In genomic region chr4:41500787-41501186, GRCm38 (mm10) we compare ENCODE assay signal across 25 mouse cellular contexts. TPM values are rescaled to one million over a fixed set of nuclear protein-coding genes. Genes with fewer than 3 reads are reported as not detected.
A peak's percentile ranks its signal among the peaks of the same experiment; 100 is the strongest.
DNase-seq lines count a peak whose midpoint lies in the region; ATAC-seq lines count a peak whose summit lies in the region.
"Had no signal": no experiment of that assay in that cellular context is flagged by ENCODE, and none has a peak within 500 bp of the region (broad histone marks: within the 10 kb centered on the region; RNA-seq: fewer than 3 reads in every experiment).

No protein-coding gene starts in this region.

- no peaks in the 10 kb centered on the region for H3K9me3 ChIP-seq in intestine, embryonic 16.5 days (ENCODE audit: control insufficient read depth, low read length)
- no peaks in the 10 kb centered on the region for H3K9me3 ChIP-seq in intestine, embryonic 15.5 days
- H3K9me3 ChIP-seq: forebrain, embryonic 13.5 days; heart, embryonic 12.5 days; hindbrain, embryonic 15.5 days; lung, embryonic 15.5 days; midbrain, embryonic 12.5 days; neural tube, embryonic 13.5 days had no signal

- peaks cover 33% of the 10 kb centered on the region for H3K4me1 ChIP-seq in intestine, embryonic 16.5 days (ENCODE audit: control insufficient read depth, insufficient read depth, low read length)
- peaks cover 25% of the 10 kb centered on the region for H3K4me1 ChIP-seq in intestine, embryonic 15.5 days (replicated peaks)

- peak; percentile 52 for DNase-seq in kidney, postnatal 10 days
- no peak for DNase-seq in kidney, adult 18-20 months
- DNase-seq in fat pad, adult 2 months (ENCODE audit: extremely low read depth, low read depth, low spot score) = peak; percentile 62
- peak; percentile 65 for DNase-seq in kidney, postnatal 14 days
- no peak for DNase-seq in frontal cortex, postnatal 25 days (ENCODE audit: low spot score in 2 of 2)
- DNase-seq: adrenal gland, adult 8-10 months; cerebellum, adult 2 months; cerebellum, postnatal 14 days; gastrocnemius, postnatal 36 days; heart, adult 18-20 months; heart, postnatal 4 days; liver; right cerebral cortex, postnatal 4 days had no signal

- ATAC-seq in intestine, embryonic 16.5 days = no peak
- no peak for ATAC-seq in intestine, embryonic 15.5 days
- ATAC-seq in activated CD4-positive, CD25-positive, alpha-beta regulatory T cell, adult 4 months = no peak
- ATAC-seq: forebrain, embryonic 13.5 days had no signal

- peaks cover 39% of the 10 kb centered on the region for H3K27me3 ChIP-seq in intestine, embryonic 16.5 days (replicated peaks; ENCODE audit: control insufficient read depth, insufficient read depth, low read length)
- H3K27me3 ChIP-seq in intestine, embryonic 15.5 days (replicated peaks) = peaks cover 39% of the 10 kb centered on the region

- H3K36me3 ChIP-seq in intestine, embryonic 16.5 days (ENCODE audit: control insufficient read depth, insufficient read depth, low read length) = peaks cover 18% of the 10 kb centered on the region
- no peaks in the 10 kb centered on the region for H3K36me3 ChIP-seq in intestine, embryonic 15.5 days
- H3K36me3 ChIP-seq: heart, embryonic 12.5 days; hindbrain, embryonic 15.5 days; lung, embryonic 15.5 days; midbrain, embryonic 12.5 days; neural tube, embryonic 13.5 days had no signal

- peak overlapping the region; percentile 6; the same call in 1 of the 2 replicates for H3K4me2 ChIP-seq in intestine, embryonic 16.5 days (ENCODE audit: low read depth, low read length)
- H3K4me2 ChIP-seq in intestine, embryonic 15.5 days (replicated peaks) = no peak overlapping the region
- H3K4me2 ChIP-seq: heart, embryonic 12.5 days; lung, embryonic 15.5 days had no signal

- no peak overlapping the region for H3K9ac ChIP-seq in intestine, embryonic 16.5 days (ENCODE audit: low read depth, low read length)
- H3K9ac ChIP-seq in intestine, embryonic 15.5 days = no peak overlapping the region
- H3K9ac ChIP-seq: forebrain, embryonic 13.5 days; heart, embryonic 12.5 days; hindbrain, embryonic 15.5 days; lung, embryonic 15.5 days; midbrain, embryonic 12.5 days; neural tube, embryonic 13.5 days had no signal

- H3K27ac ChIP-seq in intestine, embryonic 16.5 days (ENCODE audit: low read length) = no peak overlapping the region
- H3K27ac ChIP-seq in intestine, embryonic 15.5 days = no peak overlapping the region
- H3K27ac ChIP-seq: forebrain, embryonic 13.5 days; hindbrain, embryonic 15.5 days; kidney, postnatal 0 days; lung, embryonic 15.5 days; midbrain, embryonic 12.5 days; neural tube, embryonic 13.5 days had no signal

- H3K4me3 ChIP-seq in intestine, embryonic 16.5 days (ENCODE audit: low read length) = no peak overlapping the region
- H3K4me3 ChIP-seq in intestine, embryonic 15.5 days (replicated peaks) = no peak overlapping the region
- H3K4me3 ChIP-seq: erythroblast, embryonic 14.5 days; forebrain, embryonic 13.5 days; heart, embryonic 12.5 days; hindbrain, embryonic 15.5 days; lung, embryonic 15.5 days; midbrain, embryonic 12.5 days; neural tube, embryonic 13.5 days had no signal

- WGBS in intestine, embryonic 16.5 days = 63% methylated on average over 4 of the region's 4 CpGs
- 68% methylated on average over 4 of the region's 4 CpGs for WGBS in intestine, embryonic 15.5 days

RNA-seq across cellular contexts. Expression of gene AI464131, which starts 2.1 kb away (rescaled TPM):
- 12.7 and 15.3 TPM in 2 replicates for polyA plus RNA-seq in intestine, embryonic 16.5 days (2015; fragmentation: Nextera tagmentation; extraction: Ambion mirVana)
- polyA plus RNA-seq in intestine, embryonic 15.5 days (2015; fragmentation: Nextera tagmentation; extraction: Ambion mirVana) = 8.1 and 9.4 TPM in 2 replicates
- polyA plus RNA-seq in activated CD4-positive, CD25-positive, alpha-beta regulatory T cell, adult 4 months (2017; shearing (Covaris generic)) = not detected
- polyA plus RNA-seq: erythroblast, embryonic 14.5 days had no signal

RNA-seq across cellular contexts. Expression of gene 1110017D15Rik, which starts 16.3 kb away (rescaled TPM):
- 0.21 TPM in 1 of 2 replicates, not detected in the other for polyA plus RNA-seq in intestine, embryonic 16.5 days (2015; fragmentation: Nextera tagmentation; extraction: Ambion mirVana)
- polyA plus RNA-seq in intestine, embryonic 15.5 days (2015; fragmentation: Nextera tagmentation; extraction: Ambion mirVana) = 0.28 and 0.55 TPM in 2 replicates
- not detected for polyA plus RNA-seq in activated CD4-positive, CD25-positive, alpha-beta regulatory T cell, adult 4 months (2017; shearing (Covaris generic))
- polyA plus RNA-seq: erythroblast, embryonic 14.5 days; heart, embryonic 12.5 days; liver, embryonic 16.5 days had no signal

RNA-seq across cellular contexts. Expression of gene Nudt2, which starts 35.8 kb away (rescaled TPM):
- polyA plus RNA-seq in intestine, embryonic 16.5 days (2015; fragmentation: Nextera tagmentation; extraction: Ambion mirVana) = 62.5 and 70.3 TPM in 2 replicates
- polyA plus RNA-seq in intestine, embryonic 15.5 days (2015; fragmentation: Nextera tagmentation; extraction: Ambion mirVana) = 61.4 and 62.3 TPM in 2 replicates
- 10 to 100 TPM; 15.5 to 25.6 TPM for polyA plus RNA-seq in activated CD4-positive, CD25-positive, alpha-beta regulatory T cell, adult 4 months (2017; shearing (Covaris generic))

RNA-seq across cellular contexts. Expression of gene Kif24, which starts 36.1 kb away (rescaled TPM):
- 4.0 TPM in 2 replicates for polyA plus RNA-seq in intestine, embryonic 16.5 days (2015; fragmentation: Nextera tagmentation; extraction: Ambion mirVana)
- 5.2 and 6.8 TPM in 2 replicates for polyA plus RNA-seq in intestine, embryonic 15.5 days (2015; fragmentation: Nextera tagmentation; extraction: Ambion mirVana)
- polyA plus RNA-seq in activated CD4-positive, CD25-positive, alpha-beta regulatory T cell, adult 4 months (2017; shearing (Covaris generic)) = 1 to 10 TPM; 2.2 to 2.5 TPM

Comparison
In these comparisons a context has a peak if more than half of its experiments do, and no peak if none do; other contexts are left out.
1. DNase-seq: peak in kidney, postnatal 10 days (single experiment), fat pad, adult 2 months (single experiment) and kidney, postnatal 14 days (single experiment); none in kidney, adult 18-20 months (single experiment) and frontal cortex, postnatal 25 days (0 of 2).